Comparison of ENCODE assay signal across 16 mouse cellular contexts in genomic region chr1:168117367-168117766, GRCm38 (mm10).
"Had no signal": no experiment of that assay in that cellular context is flagged by ENCODE, and none has a peak within 500 bp of the region (broad histone marks: within the 10 kb centered on the region; RNA-seq: fewer than 3 reads in every experiment).

No protein-coding gene starts in this region.

- H3K4me1 ChIP-seq: limb, embryonic 10.5 days; liver, embryonic 15.5 days; lung, embryonic 15.5 days; megakaryocyte, embryonic 14.5 days; stomach, embryonic 15.5 days had no signal

- ATAC-seq: midbrain, embryonic 16.5 days had no signal

- H3K27ac ChIP-seq: limb, embryonic 10.5 days; liver, embryonic 15.5 days; lung, embryonic 15.5 days; macrophage; stomach, embryonic 15.5 days had no signal

- H3K9me3 ChIP-seq: limb, embryonic 10.5 days; liver, embryonic 15.5 days; lung, embryonic 15.5 days; megakaryocyte, embryonic 14.5 days; stomach, embryonic 15.5 days had no signal

- H3K27me3 ChIP-seq: liver, embryonic 15.5 days; lung, embryonic 15.5 days; megakaryocyte, embryonic 14.5 days; stomach, embryonic 15.5 days had no signal

- DNase-seq: kidney, adult 18-20 months; kidney, postnatal 10 days; kidney, postnatal 4 days; layer of hippocampus, postnatal 36 days; lung, postnatal 14 days; right cerebral cortex, postnatal 14 days; thymus, postnatal 36 days had no signal

- H3K4me3 ChIP-seq: limb, embryonic 10.5 days; liver, embryonic 15.5 days; lung, embryonic 15.5 days; megakaryocyte, embryonic 14.5 days; stomach, embryonic 15.5 days had no signal

- H3K9ac ChIP-seq: liver, embryonic 15.5 days; lung, embryonic 15.5 days; stomach, embryonic 15.5 days had no signal

- H3K36me3 ChIP-seq: limb, embryonic 10.5 days; liver, embryonic 15.5 days; lung, embryonic 15.5 days; stomach, embryonic 15.5 days had no signal

- H3K4me2 ChIP-seq: liver, embryonic 11.5 days; liver, embryonic 15.5 days; lung, embryonic 15.5 days; midbrain, embryonic 11.5 days; stomach, embryonic 15.5 days had no signal
